ENCODE assay signal across 19 mouse cellular contexts in the genomic region with DNA sequence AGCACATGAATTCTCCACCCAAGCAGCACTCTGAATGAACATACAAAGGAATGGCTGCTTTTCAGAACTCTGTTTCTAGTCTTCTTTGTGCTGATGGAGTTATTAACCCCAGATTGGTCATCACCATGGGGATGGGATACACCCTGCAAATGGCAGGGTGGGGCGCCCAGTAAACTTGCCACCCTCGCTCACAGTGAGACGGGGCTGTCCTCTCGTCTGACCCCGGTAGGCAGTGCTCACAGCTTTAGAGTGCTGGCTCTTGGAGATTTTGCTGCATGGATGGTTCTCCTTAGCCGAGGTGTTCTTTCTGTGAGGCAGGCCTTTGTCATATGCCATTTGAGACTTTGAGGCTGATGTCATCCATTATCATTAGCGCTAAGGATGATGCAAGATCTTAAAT. TPM values are rescaled to one million over a fixed set of nuclear protein-coding genes. Genes with fewer than 3 reads are reported as not detected.
A peak's percentile ranks its signal among the peaks of the same experiment; 100 is the strongest.
DNase-seq lines count a peak whose midpoint lies in the region; ATAC-seq and TF ChIP-seq lines count a peak whose summit lies in the region.
"Had no signal": no experiment of that assay in that cellular context is flagged by ENCODE, and none has a peak within 500 bp of the region (broad histone marks: within the 10 kb centered on the region; RNA-seq: fewer than 3 reads in every experiment).

No protein-coding gene starts in this region.

- H3K27ac ChIP-seq in midbrain, embryonic 10.5 days (replicated peaks): no peak overlapping the region
- H3K27ac ChIP-seq in midbrain, embryonic 16.5 days (ENCODE audit: low read length): no peak overlapping the region
- no peak overlapping the region for H3K27ac ChIP-seq in forebrain, embryonic 14.5 days (ENCODE audit: low read depth, low read length)
- no peak overlapping the region for H3K27ac ChIP-seq in neural tube, embryonic 12.5 days
- no peak overlapping the region for H3K27ac ChIP-seq in stomach, postnatal 0 days (replicated peaks)
- H3K27ac ChIP-seq: embryonic facial prominence, embryonic 13.5 days; kidney, embryonic 15.5 days; limb, embryonic 13.5 days had no signal

- TF ChIP-seq EP300 in stomach, postnatal 0 days (optimal IDR thresholded peaks at IDR 0.05): no peak

- 43% methylated on average over 7 of the region's 7 CpGs for WGBS in midbrain, embryonic 10.5 days
- 52% methylated on average over 7 of the region's 7 CpGs for WGBS in midbrain, embryonic 16.5 days
- WGBS in forebrain, embryonic 14.5 days: 34% methylated on average over 7 of the region's 7 CpGs
- 26% methylated on average over 7 of the region's 7 CpGs for WGBS in neural tube, embryonic 12.5 days
- 84% methylated on average over 7 of the region's 7 CpGs for WGBS in stomach, postnatal 0 days

- no peaks in the 10 kb centered on the region for H3K36me3 ChIP-seq in midbrain, embryonic 10.5 days
- no peaks in the 10 kb centered on the region for H3K36me3 ChIP-seq in midbrain, embryonic 16.5 days (ENCODE audit: control insufficient read depth, insufficient read depth, low read length)
- H3K36me3 ChIP-seq in forebrain, embryonic 14.5 days (ENCODE audit: control insufficient read depth, insufficient read depth, low read length): no peaks in the 10 kb centered on the region
- no peaks in the 10 kb centered on the region for H3K36me3 ChIP-seq in neural tube, embryonic 12.5 days
- H3K36me3 ChIP-seq in stomach, postnatal 0 days (ENCODE audit: control insufficient read depth, insufficient read depth, low read length): no peaks in the 10 kb centered on the region
- H3K36me3 ChIP-seq: embryonic facial prominence, embryonic 13.5 days; G1E; kidney, embryonic 15.5 days; limb, embryonic 13.5 days had no signal

- no peak overlapping the region for H3K4me3 ChIP-seq in midbrain, embryonic 10.5 days
- no peak overlapping the region for H3K4me3 ChIP-seq in midbrain, embryonic 16.5 days (ENCODE audit: low read depth, low read length)
- H3K4me3 ChIP-seq in forebrain, embryonic 14.5 days (ENCODE audit: low read depth, low read length): no peak overlapping the region
- no peak overlapping the region for H3K4me3 ChIP-seq in neural tube, embryonic 12.5 days
- H3K4me3 ChIP-seq in stomach, postnatal 0 days (ENCODE audit: low read depth, low read length): no peak overlapping the region
- H3K4me3 ChIP-seq: embryonic facial prominence, embryonic 13.5 days; kidney, embryonic 15.5 days; limb, embryonic 13.5 days had no signal

- H3K4me2 ChIP-seq in midbrain, embryonic 16.5 days (ENCODE audit: low read length): no peak overlapping the region
- H3K4me2 ChIP-seq in forebrain, embryonic 14.5 days (ENCODE audit: low read length): no peak overlapping the region
- H3K4me2 ChIP-seq in neural tube, embryonic 12.5 days (replicated peaks): no peak overlapping the region
- no peak overlapping the region for H3K4me2 ChIP-seq in stomach, postnatal 0 days (replicated peaks; ENCODE audit: low read depth)
- H3K4me2 ChIP-seq: embryonic facial prominence, embryonic 13.5 days; kidney, embryonic 15.5 days; limb, embryonic 13.5 days had no signal

- ATAC-seq in midbrain, embryonic 16.5 days: no peak
- peak; percentile 60 for ATAC-seq in forebrain, embryonic 14.5 days
- ATAC-seq in neural tube, embryonic 12.5 days (ENCODE audit: low FRiP score, low read depth): peak; percentile 84
- ATAC-seq in stomach, postnatal 0 days (ENCODE audit: low FRiP score, low TSS enrichment): no peak

- peaks cover 16% of the 10 kb centered on the region for H3K27me3 ChIP-seq in midbrain, embryonic 10.5 days (ENCODE audit: low read depth, poor library complexity, severe bottlenecking)
- no peaks in the 10 kb centered on the region for H3K27me3 ChIP-seq in midbrain, embryonic 16.5 days (ENCODE audit: control insufficient read depth, insufficient read depth, low read depth, low read length)
- no peaks in the 10 kb centered on the region for H3K27me3 ChIP-seq in forebrain, embryonic 14.5 days (replicated peaks; ENCODE audit: control insufficient read depth, insufficient read depth, low read length)
- no peaks in the 10 kb centered on the region for H3K27me3 ChIP-seq in neural tube, embryonic 12.5 days (replicated peaks)
- H3K27me3 ChIP-seq in stomach, postnatal 0 days (ENCODE audit: control insufficient read depth, insufficient read depth, low read length): no peaks in the 10 kb centered on the region
- H3K27me3 ChIP-seq: embryonic facial prominence, embryonic 13.5 days had no signal

- H3K9me3 ChIP-seq in midbrain, embryonic 10.5 days (replicated peaks): no peaks in the 10 kb centered on the region
- no peaks in the 10 kb centered on the region for H3K9me3 ChIP-seq in midbrain, embryonic 16.5 days (replicated peaks; ENCODE audit: control insufficient read depth, low read length, poor library complexity, severe bottlenecking)
- no peaks in the 10 kb centered on the region for H3K9me3 ChIP-seq in forebrain, embryonic 14.5 days (replicated peaks; ENCODE audit: control insufficient read depth, low read length)
- no peaks in the 10 kb centered on the region for H3K9me3 ChIP-seq in neural tube, embryonic 12.5 days
- H3K9me3 ChIP-seq in stomach, postnatal 0 days (ENCODE audit: control insufficient read depth, low read length): no peaks in the 10 kb centered on the region
- H3K9me3 ChIP-seq: G1E; kidney, embryonic 15.5 days; limb, embryonic 13.5 days had no signal

- peak; percentile 24 for DNase-seq in midbrain, embryonic 10.5 days (ENCODE audit: low spot score)
- peak; percentile 50 for DNase-seq in embryo, embryonic 11 days
- no peak for DNase-seq in forebrain, embryonic 14.5 days (ENCODE audit: low spot score)
- no peak for DNase-seq in stomach, postnatal 0 days (ENCODE audit: low spot score)
- DNase-seq in adrenal gland, adult 8-10 months: no peak
- DNase-seq: adrenal gland, postnatal 25 days; cerebellum, adult 9-11 months; heart, postnatal 10 days; lung, adult 18-20 months; lung, postnatal 4 days; right cerebral cortex, postnatal 14 days had no signal

- no peak for TF ChIP-seq CTCF in stomach, postnatal 0 days (IDR thresholded peaks at IDR 0.05; ENCODE audit: low read depth)

- peaks cover 13% of the 10 kb centered on the region for H3K4me1 ChIP-seq in midbrain, embryonic 10.5 days
- no peaks in the 10 kb centered on the region for H3K4me1 ChIP-seq in midbrain, embryonic 16.5 days (ENCODE audit: control insufficient read depth, insufficient read depth, low read length)
- H3K4me1 ChIP-seq in forebrain, embryonic 14.5 days (ENCODE audit: control insufficient read depth, insufficient read depth, low read length): peaks cover 7% of the 10 kb centered on the region
- H3K4me1 ChIP-seq in neural tube, embryonic 12.5 days: peaks cover 9% of the 10 kb centered on the region; the same call in 1 of the 2 replicates
- no peaks in the 10 kb centered on the region for H3K4me1 ChIP-seq in stomach, postnatal 0 days (replicated peaks; ENCODE audit: control insufficient read depth, insufficient read depth)
- H3K4me1 ChIP-seq: kidney, embryonic 15.5 days; limb, embryonic 13.5 days had no signal

- no peak overlapping the region for H3K9ac ChIP-seq in midbrain, embryonic 16.5 days (ENCODE audit: low read depth, low read length)
- H3K9ac ChIP-seq in forebrain, embryonic 14.5 days (ENCODE audit: low read length): no peak overlapping the region
- no peak overlapping the region for H3K9ac ChIP-seq in neural tube, embryonic 12.5 days
- no peak overlapping the region for H3K9ac ChIP-seq in stomach, postnatal 0 days (ENCODE audit: low read length)
- H3K9ac ChIP-seq: embryonic facial prominence, embryonic 13.5 days; kidney, embryonic 15.5 days; limb, embryonic 13.5 days had no signal

RNA-seq across cellular contexts. Expression of a gene that starts 23.7 kb away (rescaled TPM):
- 34.7 and 38.7 TPM in 2 replicates for polyA plus RNA-seq in midbrain, embryonic 10.5 days (2016; fragmentation: Nextera tagmentation; extraction: Ambion mirVana)
- 19.1 and 24.6 TPM in 2 replicates for polyA plus RNA-seq in midbrain, embryonic 16.5 days (2015; fragmentation: Nextera tagmentation; extraction: Ambion mirVana)
- 34.4 and 36.0 TPM in 2 replicates for polyA plus RNA-seq in forebrain, embryonic 14.5 days (2014; fragmentation: Nextera tagmentation; extraction: Ambion mirVana)
- polyA plus RNA-seq in neural tube, embryonic 12.5 days (2016; fragmentation: Nextera tagmentation; extraction: Ambion mirVana): 38.0 and 41.0 TPM in 2 replicates
- polyA plus RNA-seq in stomach, postnatal 0 days (2015; fragmentation: Nextera tagmentation; extraction: Ambion mirVana): 13.4 and 15.2 TPM in 2 replicates
- 10 to 100 TPM; 25.1 to 35.7 (median 29.0) TPM for total RNA-seq in adrenal gland, adult 8-10 months (2022)

RNA-seq across cellular contexts. Expression of a gene that starts 24.0 kb away (rescaled TPM):
- 0.75 and 0.78 TPM in 2 replicates for polyA plus RNA-seq in midbrain, embryonic 10.5 days (2016; fragmentation: Nextera tagmentation; extraction: Ambion mirVana)
- 2.9 and 4.7 TPM in 2 replicates for polyA plus RNA-seq in midbrain, embryonic 16.5 days (2015; fragmentation: Nextera tagmentation; extraction: Ambion mirVana)
- 2.4 and 2.5 TPM in 2 replicates for polyA plus RNA-seq in forebrain, embryonic 14.5 days (2014; fragmentation: Nextera tagmentation; extraction: Ambion mirVana)
- 0.82 and 1.1 TPM in 2 replicates for polyA plus RNA-seq in neural tube, embryonic 12.5 days (2016; fragmentation: Nextera tagmentation; extraction: Ambion mirVana)
- polyA plus RNA-seq in stomach, postnatal 0 days (2015; fragmentation: Nextera tagmentation; extraction: Ambion mirVana): 0.16 and 0.77 TPM in 2 replicates
- total RNA-seq in adrenal gland, adult 8-10 months (2022): 10 to 100 TPM; 21.7 to 59.7 (median 35.5) TPM
- total RNA-seq: gastrocnemius, adult 8-10 months; monocyte, adult 5-6 weeks had no signal
- polyA plus RNA-seq: G1E had no signal

RNA-seq across cellular contexts. Expression of a gene that starts 56.7 kb away (rescaled TPM):
- polyA plus RNA-seq in midbrain, embryonic 10.5 days (2016; fragmentation: Nextera tagmentation; extraction: Ambion mirVana): 150 and 151 TPM in 2 replicates
- 122 TPM in 2 replicates for polyA plus RNA-seq in midbrain, embryonic 16.5 days (2015; fragmentation: Nextera tagmentation; extraction: Ambion mirVana)
- 147 and 161 TPM in 2 replicates for polyA plus RNA-seq in forebrain, embryonic 14.5 days (2014; fragmentation: Nextera tagmentation; extraction: Ambion mirVana)
- polyA plus RNA-seq in neural tube, embryonic 12.5 days (2016; fragmentation: Nextera tagmentation; extraction: Ambion mirVana): 120 and 126 TPM in 2 replicates
- polyA plus RNA-seq in stomach, postnatal 0 days (2015; fragmentation: Nextera tagmentation; extraction: Ambion mirVana): 119 and 134 TPM in 2 replicates
- 10 to 100 TPM; 42.6 to 53.3 (median 52.5) TPM for total RNA-seq in adrenal gland, adult 8-10 months (2022)

Comparison
In these comparisons a context has a peak if more than half of its experiments do, and no peak if none do; other contexts are left out.
1. DNase-seq: peak in midbrain, embryonic 10.5 days (single experiment) and embryo, embryonic 11 days (single experiment); none in forebrain, embryonic 14.5 days (single experiment), stomach, postnatal 0 days (single experiment) and adrenal gland, adult 8-10 months (single experiment).
2. ATAC-seq: peak in forebrain, embryonic 14.5 days (single experiment) and neural tube, embryonic 12.5 days (single experiment); none in midbrain, embryonic 16.5 days (single experiment) and stomach, postnatal 0 days (single experiment).